Mouse (Mus musculus): ENCODE results near the gene Emilin1. TPM values are rescaled to one million over a fixed set of nuclear protein-coding genes. Genes with fewer than 3 reads are reported as not detected.

The Emilin1 gene
- polyA plus RNA-seq, 1 experiment from 2014 or later: 79.7 TPM

DNA sequence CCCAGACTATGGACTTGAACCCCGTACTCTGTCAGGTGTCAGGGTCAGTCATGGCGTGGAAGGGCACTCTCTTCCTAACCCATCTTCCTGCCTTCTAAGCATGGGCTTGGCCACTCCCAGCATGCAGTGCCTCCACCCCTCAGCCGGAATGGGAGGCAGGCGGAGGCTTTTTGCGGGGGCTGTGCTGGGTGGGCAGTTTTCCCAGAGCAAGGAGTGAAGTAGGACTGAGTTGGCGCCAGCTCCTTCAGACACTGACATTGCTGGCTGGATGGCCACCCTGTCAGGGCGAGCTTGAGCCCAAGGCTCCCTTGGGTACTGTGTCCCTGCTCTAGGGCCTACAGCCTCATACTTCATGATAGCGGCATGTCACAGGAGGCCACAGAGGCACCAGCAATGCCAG lies 55.2 kb downstream of the Emilin1 start, which contains the start of gene Tcf23:
Tcf23 (plus strand) TSS at position 247 of the 400 bp plus-strand sequence.
- H3K27me3 ChIP-seq (ENCODE audit: control insufficient read depth, insufficient read depth, low read length): no peaks in the 10 kb centered on the region
- no peaks in the 10 kb centered on the region for H3K36me3 ChIP-seq (replicated peaks; ENCODE audit: control insufficient read depth, insufficient read depth, low read depth, low read length)
- no peak within 1 kb of the TSS for H3K27ac ChIP-seq (replicated peaks; ENCODE audit: low read depth, low read length)
- no peaks in the 10 kb centered on the region for H3K4me1 ChIP-seq (ENCODE audit: control insufficient read depth, insufficient read depth, low read length)
- WGBS: 75% methylated on average over 8 of the region's 8 CpGs
- H3K4me2 ChIP-seq (ENCODE audit: low read depth, low read length): no peak within 1 kb of the TSS
- H3K9me3 ChIP-seq (replicated peaks; ENCODE audit: control insufficient read depth, low read length): no peaks in the 10 kb centered on the region
- DNase-seq (ENCODE audit: low spot score): no peak
- H3K9ac ChIP-seq (replicated peaks; ENCODE audit: low read length): no peak within 1 kb of the TSS
- H3K4me3 ChIP-seq (ENCODE audit: low read depth, low read length): no peak within 1 kb of the TSS
- ATAC-seq (replicated peaks; ENCODE audit: insufficient number of reproducible peaks, low FRiP score, low TSS enrichment, low read depth): no peak

DNA sequence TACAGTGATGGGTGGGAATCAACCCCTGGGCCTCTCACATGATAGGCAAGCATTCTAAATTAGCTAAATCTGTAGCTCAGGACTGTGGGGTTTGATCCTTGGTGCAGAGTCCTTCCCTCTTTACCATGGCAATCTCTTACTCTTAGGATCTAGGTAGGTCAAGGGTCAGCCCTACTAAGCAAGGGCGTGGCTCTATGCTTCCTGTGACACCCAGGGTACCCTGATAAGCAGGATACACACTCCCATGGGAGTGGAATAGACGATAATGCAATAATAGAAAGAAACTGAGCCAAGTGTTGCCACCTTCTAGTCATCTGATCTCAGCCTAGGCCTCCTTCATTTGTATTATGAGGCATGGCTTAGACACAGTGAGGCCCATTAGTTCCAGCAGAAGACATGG lies 56.2 kb downstream of the Emilin1 start:
- ATAC-seq (replicated peaks; ENCODE audit: insufficient number of reproducible peaks, low FRiP score, low TSS enrichment, low read depth) (no peak), DNase-seq (ENCODE audit: low spot score) (no peak)
- no peak overlapping the region for H3K27ac ChIP-seq (replicated peaks; ENCODE audit: low read depth, low read length)
- no peak overlapping the region for H3K4me2 ChIP-seq (ENCODE audit: low read depth, low read length)
- H3K9ac ChIP-seq (replicated peaks; ENCODE audit: low read length): no peak overlapping the region
- H3K9me3 ChIP-seq (replicated peaks; ENCODE audit: control insufficient read depth, low read length): no peaks in the 10 kb centered on the region
- no peaks in the 10 kb centered on the region for H3K4me1 ChIP-seq (ENCODE audit: control insufficient read depth, insufficient read depth, low read length)
- no peaks in the 10 kb centered on the region for H3K27me3 ChIP-seq (ENCODE audit: control insufficient read depth, insufficient read depth, low read length)
- 76% methylated on average over 2 of the region's 2 CpGs for WGBS
- H3K4me3 ChIP-seq (ENCODE audit: low read depth, low read length): no peak overlapping the region
- no peaks in the 10 kb centered on the region for H3K36me3 ChIP-seq (replicated peaks; ENCODE audit: control insufficient read depth, insufficient read depth, low read depth, low read length)

Other genes starting within 250 kb of the Emilin1 start
- gene Cenpa, start 246.6 kb upstream of the Emilin1 start, polyA plus RNA-seq (2014; fragmentation: Nextera tagmentation; extraction: Ambion mirVana): 435 and 450 TPM in 2 replicates
- 17.6 and 22.2 TPM in 2 replicates for gene Dpysl5, start 201.8 kb upstream of the Emilin1 start, polyA plus RNA-seq (2014; fragmentation: Nextera tagmentation; extraction: Ambion mirVana)
- 15.4 and 18.1 TPM in 2 replicates for gene Mapre3, start 98.8 kb upstream of the Emilin1 start, polyA plus RNA-seq (2014; fragmentation: Nextera tagmentation; extraction: Ambion mirVana)
- 37.5 and 42.3 TPM in 2 replicates for gene Tmem214, start 45.4 kb upstream of the Emilin1 start, polyA plus RNA-seq (2014; fragmentation: Nextera tagmentation; extraction: Ambion mirVana)
- 31.5 and 33.0 TPM in 2 replicates for gene Agbl5, start 24.7 kb upstream of the Emilin1 start, polyA plus RNA-seq (2014; fragmentation: Nextera tagmentation; extraction: Ambion mirVana)
- gene Ost4, start 5.6 kb upstream of the Emilin1 start, polyA plus RNA-seq (2014; fragmentation: Nextera tagmentation; extraction: Ambion mirVana): 347 and 379 TPM in 2 replicates
- gene Khk, start 8.0 kb downstream of the Emilin1 start, polyA plus RNA-seq (2014; fragmentation: Nextera tagmentation; extraction: Ambion mirVana): 9.2 and 9.9 TPM in 2 replicates
- 3.7 and 4.4 TPM in 2 replicates for gene Cgref1, start 32.2 kb downstream of the Emilin1 start, polyA plus RNA-seq (2014; fragmentation: Nextera tagmentation; extraction: Ambion mirVana)
- 88.2 and 95.1 TPM in 2 replicates for gene Preb, start 47.0 kb downstream of the Emilin1 start, polyA plus RNA-seq (2014; fragmentation: Nextera tagmentation; extraction: Ambion mirVana)
- not detected in 2 replicates for gene Tcf23, start 55.3 kb downstream of the Emilin1 start, polyA plus RNA-seq (2014; fragmentation: Nextera tagmentation; extraction: Ambion mirVana)
- 88.2 and 105 TPM in 2 replicates for gene Atraid, start 134.9 kb downstream of the Emilin1 start, polyA plus RNA-seq (2014; fragmentation: Nextera tagmentation; extraction: Ambion mirVana)
- gene Slc5a6, start 135.5 kb downstream of the Emilin1 start, polyA plus RNA-seq (2014; fragmentation: Nextera tagmentation; extraction: Ambion mirVana): 6.6 and 6.7 TPM in 2 replicates
- 21.3 and 23.5 TPM in 2 replicates for gene Cad, start 141.4 kb downstream of the Emilin1 start, polyA plus RNA-seq (2014; fragmentation: Nextera tagmentation; extraction: Ambion mirVana)
- not detected in 2 replicates for gene Dnajc5g, start 192.9 kb downstream of the Emilin1 start, polyA plus RNA-seq (2014; fragmentation: Nextera tagmentation; extraction: Ambion mirVana)
- gene Slc30a3, start 194.8 kb downstream of the Emilin1 start, polyA plus RNA-seq (2014; fragmentation: Nextera tagmentation; extraction: Ambion mirVana): 0.46 and 0.59 TPM in 2 replicates
- not detected in 2 replicates for gene Trim54, start 203.3 kb downstream of the Emilin1 start, polyA plus RNA-seq (2014; fragmentation: Nextera tagmentation; extraction: Ambion mirVana)
- not detected in 2 replicates for gene Ucn, start 225.4 kb downstream of the Emilin1 start, polyA plus RNA-seq (2014; fragmentation: Nextera tagmentation; extraction: Ambion mirVana)
- gene Mpv17, start 240.8 kb downstream of the Emilin1 start, polyA plus RNA-seq (2014; fragmentation: Nextera tagmentation; extraction: Ambion mirVana): 50.5 and 50.8 TPM in 2 replicates

Measured in embryonic facial prominence, embryonic 11.5 days (tissue).